Mouse (Mus musculus) limb, embryonic 14.5 days (tissue): ENCODE measurements around the gene Fam208b. TPM values are rescaled to one million over a fixed set of nuclear protein-coding genes. Genes with fewer than 3 reads are reported as not detected.
"Not testable (repeated sequence)": the region's sequence is repeated elsewhere in the genome, so short reads cannot be mapped to it uniquely, and the experiment has no call there.

Source experiments
- ATAC-seq: fragments of 200-750 bp; cut with Nextera tagmentation; 2 replicates; pipeline ENCODE4 v1.8.0; 2017; ENCODE audit warnings: low read depth, moderate number of reproducible peaks, moderate TSS enrichment; ENCODE audit not compliant: low FRiP score
- DNase-seq: peaks from one replicate; pipeline ENCODE4 v3.0.0-alpha.2; 2015; ENCODE audit warnings: low spot score
- H3K27ac ChIP-seq: fragments of 300-500 bp; sonication (generic); replicated peaks from 2 replicates; pipeline ENCODE4 v1.5.1; 2014; ENCODE audit warnings: low read depth, mild to moderate bottlenecking, low read length, moderate library complexity, mixed read lengths
- H3K27me3 ChIP-seq: fragments of 300-500 bp; sonication (generic); 2 replicates; pipeline ENCODE4 v1.6.1; 2014; ENCODE audit warnings: low read length, mixed read lengths; ENCODE audit not compliant: control insufficient read depth, insufficient read depth
- H3K36me3 ChIP-seq: fragments of 300-500 bp; sonication (generic); 2 replicates; pipeline ENCODE4 v1.6.1; 2014; ENCODE audit warnings: mild to moderate bottlenecking, low read length, moderate library complexity, mixed read lengths; ENCODE audit not compliant: control insufficient read depth, insufficient read depth
- H3K4me1 ChIP-seq: fragments of 300-500 bp; sonication (generic); 2 replicates; pipeline ENCODE4 v1.6.1; 2014; ENCODE audit warnings: antibody characterized with exemption, low read length, mixed read lengths; ENCODE audit not compliant: control insufficient read depth, insufficient read depth
- H3K4me2 ChIP-seq: fragments of 300-500 bp; sonication (generic); replicated peaks from 2 replicates; pipeline ENCODE4 v1.6.1; 2014; ENCODE audit warnings: low read depth, mild to moderate bottlenecking, low read length, moderate library complexity; ENCODE audit not compliant: severe bottlenecking
- H3K4me3 ChIP-seq: fragments of 300-500 bp; sonication (generic); replicated peaks from 2 replicates; pipeline ENCODE4 v1.5.1; 2014; ENCODE audit warnings: low read length
- H3K9ac ChIP-seq: fragments of 300-500 bp; sonication (generic); 2 replicates; pipeline ENCODE4 v1.6.1; 2014; ENCODE audit warnings: mild to moderate bottlenecking, low read depth, low read length, moderate library complexity; ENCODE audit not compliant: severe bottlenecking
- H3K9me3 ChIP-seq: fragments of 300-500 bp; sonication (generic); 2 replicates; pipeline ENCODE4 v1.6.1; 2016; ENCODE audit warnings: low read length; ENCODE audit not compliant: control insufficient read depth
- POLR2A ChIP-seq: fragments of 200-500 bp; IDR thresholded peaks from 2 replicates; pipeline ENCODE4 v1.8.0; 2012; ENCODE audit warnings: inconsistent platforms, mild to moderate bottlenecking, moderate library complexity, borderline replicate concordance; ENCODE audit not compliant: insufficient read depth, insufficient read length; ENCODE audit errors: extremely low read depth
- WGBS: fragments of 180-500 bp; shearing (Covaris S2); extraction: QIAGEN DNeasy Blood & Tissue Kit; methylation state at CpG from one replicate; pipeline ENCODE4 v1.1.7; 2014; 5-methylcytosine and 5-hydroxymethylcytosine counted together
- polyA plus RNA-seq, 2 experiments: library from polyadenylated mRNA; depleted of rRNA in 1 of 2; stranded (reverse) in 1 of 2; unstranded in 1 of 2; fragments of >200 nt; fragmentation: Nextera tagmentation in 1 of 2; extraction: Ambion mirVana in 1 of 2; gene quantifications; 2 replicates each; pipeline versions ENCODE4 v1.2.1 to v1.2.3; 2012 to 2014

Gene Fam208b
- polyA plus RNA-seq, 2 experiments = 19.6 to 29.9 TPM

GRCm38 (mm10) chr13:3537594-3538222 is 73.2 kb downstream of the Fam208b start, which contains the start of gene Gdi2:
Gene Gdi2 (plus strand): TSS chr13:3538063.
- Histone ChIP-seq H3K9me3 (no peaks in the 10 kb centered on the region), H3K4me1 (peaks cover 19% of the 10 kb centered on the region), H3K36me3 (no peaks in the 10 kb centered on the region), H3K27me3 (no peaks in the 10 kb centered on the region), H3K4me3 (peak within 1 kb of the TSS; percentile 93), H3K9ac (peak within 1 kb of the TSS; percentile 98), H3K4me2 (peak within 1 kb of the TSS; percentile 80), H3K27ac (peak within 1 kb of the TSS; percentile 99)
- TF ChIP-seq POLR2A = 0 out of 2 replicates have a peak, but pooled peaks have one; percentile 54
- peak; percentile 96 for DNase-seq
- peak; percentile 99 for ATAC-seq
- under 1% methylated on average over 34 of the region's 47 CpGs for WGBS

- DNase-seq (no peak), ATAC-seq (no peak)
- Histone ChIP-seq H3K4me1 (no peaks in the 10 kb centered on the region), H3K36me3 (no peaks in the 10 kb centered on the region), H3K4me3 (no peak overlapping the region), H3K4me2 (no peak overlapping the region), H3K9ac (no peak overlapping the region), H3K27me3 (no peaks in the 10 kb centered on the region), H3K27ac (no peak overlapping the region), H3K9me3 (no peaks in the 10 kb centered on the region)
- no peak for TF ChIP-seq POLR2A
- WGBS = 90% methylated on average over 4 of the region's 4 CpGs
Measured at GRCm38 (mm10) chr13:3534146-3534545, 76.8 kb downstream of the Fam208b start.

- Histone ChIP-seq H3K4me2 (no peak overlapping the region), H3K9me3 (no peaks in the 10 kb centered on the region), H3K4me1 (no peaks in the 10 kb centered on the region), H3K36me3 (no peaks in the 10 kb centered on the region), H3K4me3 (no peak overlapping the region), H3K27me3 (no peaks in the 10 kb centered on the region), H3K9ac (no peak overlapping the region), H3K27ac (no peak overlapping the region)
- 61% methylated on average over 4 of the region's 4 CpGs for WGBS
- DNase-seq = no peak
- no peak for ATAC-seq
- no peak for TF ChIP-seq POLR2A
Measured at GRCm38 (mm10) chr13:3532451-3532850, 78.5 kb downstream of the Fam208b start.

GRCm38 (mm10) chr13:3531692-3532320 is 79.1 kb downstream of the Fam208b start:
- DNase-seq = no peak
- WGBS = 52% methylated on average over 10 of the region's 10 CpGs
- H3K9me3 ChIP-seq = no peaks in the 10 kb centered on the region
- H3K4me1 ChIP-seq = no peaks in the 10 kb centered on the region
- H3K27me3 ChIP-seq = no peaks in the 10 kb centered on the region
- no peak overlapping the region for H3K9ac ChIP-seq
- no peaks in the 10 kb centered on the region for H3K36me3 ChIP-seq
- no peak for ATAC-seq
- no peak overlapping the region for H3K27ac ChIP-seq
- H3K4me2 ChIP-seq = no peak overlapping the region
- TF ChIP-seq POLR2A = no peak
- H3K4me3 ChIP-seq = no peak overlapping the region

- H3K4me2 ChIP-seq, H3K4me3 ChIP-seq, H3K9me3 ChIP-seq, H3K27me3 ChIP-seq, H3K27ac ChIP-seq, H3K36me3 ChIP-seq, H3K9ac ChIP-seq, DNase-seq, ATAC-seq, H3K4me1 ChIP-seq: not testable (repeated sequence)
- WGBS = 79% methylated on average over 2 of the region's 2 CpGs
Measured at GRCm38 (mm10) chr13:3531176-3531575, 79.7 kb downstream of the Fam208b start.
